17 mouse cellular contexts compared by ENCODE assay signal in the genomic region with DNA sequence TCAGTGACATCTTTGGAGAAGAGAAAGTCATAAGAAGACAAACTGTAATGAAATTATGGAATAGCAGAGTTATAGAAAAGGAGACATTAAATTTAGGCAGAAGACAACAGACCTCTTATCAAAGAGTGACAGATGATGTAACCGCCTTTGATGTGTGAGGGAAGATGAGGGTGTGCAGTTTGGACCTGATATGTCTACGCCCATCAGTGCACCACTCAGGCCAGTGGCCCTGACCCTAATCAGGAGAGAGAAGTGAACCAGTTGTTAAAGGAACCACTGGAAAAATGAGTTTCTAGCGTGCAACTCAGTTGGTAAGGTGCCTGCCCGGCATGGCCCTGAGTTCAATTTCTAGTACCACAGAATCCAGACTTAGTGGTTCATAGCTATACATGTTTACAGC.
DNase-seq lines count a peak whose midpoint lies in the region; ATAC-seq and TF ChIP-seq lines count a peak whose summit lies in the region.
"Had no signal": no experiment of that assay in that cellular context is flagged by ENCODE, and none has a peak within 500 bp of the region (broad histone marks: within the 10 kb centered on the region; RNA-seq: fewer than 3 reads in every experiment).

No protein-coding gene starts in this region.

- no peak overlapping the region for H3K4me2 ChIP-seq in intestine, embryonic 15.5 days (replicated peaks)
- no peak overlapping the region for H3K4me2 ChIP-seq in intestine, postnatal 0 days (replicated peaks; ENCODE audit: low read depth)
- no peak overlapping the region for H3K4me2 ChIP-seq in midbrain, embryonic 11.5 days
- H3K4me2 ChIP-seq: hindbrain, embryonic 14.5 days; midbrain, embryonic 15.5 days had no signal

- TF ChIP-seq CTCF in intestine, postnatal 0 days (IDR thresholded peaks at IDR 0.05; ENCODE audit: low read depth), result no peak

- ATAC-seq in intestine, embryonic 15.5 days, result peak; percentile 47; the same call in 1 of the 2 replicates
- ATAC-seq in intestine, postnatal 0 days, result no peak
- ATAC-seq in megakaryocyte progenitor cell, adult 5-6 weeks (replicated peaks; ENCODE audit: poor library complexity), result peak; percentile 93
- no peak for ATAC-seq in midbrain, embryonic 11.5 days (ENCODE audit: low FRiP score)
- ATAC-seq: activated CD4-positive, CD25-positive, alpha-beta regulatory T cell, adult 4 months; midbrain, embryonic 15.5 days had no signal

- no peaks in the 10 kb centered on the region for H3K4me1 ChIP-seq in intestine, embryonic 15.5 days (replicated peaks)
- no peaks in the 10 kb centered on the region for H3K4me1 ChIP-seq in intestine, postnatal 0 days (replicated peaks; ENCODE audit: control insufficient read depth, insufficient read depth, low read length)
- H3K4me1 ChIP-seq in midbrain, embryonic 11.5 days (ENCODE audit: control insufficient read depth, insufficient read depth, low read length), result 0 out of 2 replicates have a peak, but pooled peaks cover 3% of the 10 kb centered on the region

- H3K4me3 ChIP-seq in intestine, embryonic 15.5 days (replicated peaks), result no peak overlapping the region
- no peak overlapping the region for H3K4me3 ChIP-seq in intestine, postnatal 0 days (ENCODE audit: low read depth, low read length)
- H3K4me3 ChIP-seq in midbrain, embryonic 11.5 days (ENCODE audit: low read depth, low read length), result no peak overlapping the region
- H3K4me3 ChIP-seq: midbrain, embryonic 15.5 days had no signal

- H3K27ac ChIP-seq in intestine, embryonic 15.5 days, result no peak overlapping the region
- no peak overlapping the region for H3K27ac ChIP-seq in intestine, postnatal 0 days (ENCODE audit: low read depth, low read length)
- H3K27ac ChIP-seq in midbrain, embryonic 11.5 days (ENCODE audit: low read depth, low read length), result no peak overlapping the region
- H3K27ac ChIP-seq: hindbrain, embryonic 14.5 days; midbrain, embryonic 15.5 days had no signal

- H3K27me3 ChIP-seq in intestine, embryonic 15.5 days (replicated peaks), result no peaks in the 10 kb centered on the region; the same call in 1 of the 2 replicates
- no peaks in the 10 kb centered on the region for H3K27me3 ChIP-seq in intestine, postnatal 0 days (replicated peaks; ENCODE audit: control insufficient read depth, insufficient read depth, low read length)
- H3K27me3 ChIP-seq in midbrain, embryonic 11.5 days (ENCODE audit: control insufficient read depth, insufficient read depth, low read length), result no peaks in the 10 kb centered on the region
- H3K27me3 ChIP-seq: midbrain, embryonic 15.5 days had no signal

- H3K9ac ChIP-seq in intestine, embryonic 15.5 days, result no peak overlapping the region
- H3K9ac ChIP-seq in intestine, postnatal 0 days (ENCODE audit: low read depth, low read length), result no peak overlapping the region
- no peak overlapping the region for H3K9ac ChIP-seq in midbrain, embryonic 11.5 days (ENCODE audit: low read length)
- H3K9ac ChIP-seq: hindbrain, embryonic 14.5 days; midbrain, embryonic 15.5 days had no signal

- H3K9me3 ChIP-seq in intestine, embryonic 15.5 days, result no peaks in the 10 kb centered on the region
- no peaks in the 10 kb centered on the region for H3K9me3 ChIP-seq in intestine, postnatal 0 days (ENCODE audit: control insufficient read depth)
- H3K9me3 ChIP-seq in midbrain, embryonic 11.5 days (ENCODE audit: control insufficient read depth, low read length), result no peaks in the 10 kb centered on the region
- H3K9me3 ChIP-seq: midbrain, embryonic 15.5 days had no signal

- peak; percentile 83 for DNase-seq in c-Kit-positive CD71-positive TER-119-positive erythroid progenitor cells, embryonic 14.5 days (ENCODE audit: low spot score)
- peak; percentile 87 for DNase-seq in liver
- no peak for DNase-seq in urinary bladder, adult 18-20 months (ENCODE audit: low spot score in 2 of 2)
- no peak for DNase-seq in midbrain, embryonic 11.5 days (ENCODE audit: low spot score, missing footprints)
- DNase-seq: cerebellum, adult 9-11 months; embryo, embryonic 11 days; gastrocnemius, postnatal 36 days; kidney, adult 18-20 months; kidney, postnatal 25 days; lung, adult 2 months; lung, postnatal 4 days had no signal

- WGBS in intestine, embryonic 15.5 days, result 85% methylated on average over 4 of the region's 4 CpGs
- 92% methylated on average over 4 of the region's 4 CpGs for WGBS in intestine, postnatal 0 days
- 93% methylated on average over 4 of the region's 4 CpGs for WGBS in midbrain, embryonic 11.5 days

- no peaks in the 10 kb centered on the region for H3K36me3 ChIP-seq in intestine, embryonic 15.5 days
- H3K36me3 ChIP-seq in intestine, postnatal 0 days (ENCODE audit: control insufficient read depth, insufficient read depth), result no peaks in the 10 kb centered on the region
- H3K36me3 ChIP-seq in midbrain, embryonic 11.5 days (ENCODE audit: control insufficient read depth, insufficient read depth, low read length), result no peaks in the 10 kb centered on the region
- H3K36me3 ChIP-seq: midbrain, embryonic 15.5 days had no signal

Comparison
In these comparisons a context has a peak if more than half of its experiments do, and no peak if none do; other contexts are left out.
1. ATAC-seq: peak in intestine, embryonic 15.5 days (single experiment) and megakaryocyte progenitor cell, adult 5-6 weeks (single experiment); none in intestine, postnatal 0 days (single experiment) and midbrain, embryonic 11.5 days (single experiment).
2. DNase-seq: peak in c-Kit-positive CD71-positive TER-119-positive erythroid progenitor cells, embryonic 14.5 days (single experiment) and liver (single experiment); none in urinary bladder, adult 18-20 months (0 of 2) and midbrain, embryonic 11.5 days (single experiment).